ENCODE assay signal across 7 mouse cellular contexts in the genomic region with DNA sequence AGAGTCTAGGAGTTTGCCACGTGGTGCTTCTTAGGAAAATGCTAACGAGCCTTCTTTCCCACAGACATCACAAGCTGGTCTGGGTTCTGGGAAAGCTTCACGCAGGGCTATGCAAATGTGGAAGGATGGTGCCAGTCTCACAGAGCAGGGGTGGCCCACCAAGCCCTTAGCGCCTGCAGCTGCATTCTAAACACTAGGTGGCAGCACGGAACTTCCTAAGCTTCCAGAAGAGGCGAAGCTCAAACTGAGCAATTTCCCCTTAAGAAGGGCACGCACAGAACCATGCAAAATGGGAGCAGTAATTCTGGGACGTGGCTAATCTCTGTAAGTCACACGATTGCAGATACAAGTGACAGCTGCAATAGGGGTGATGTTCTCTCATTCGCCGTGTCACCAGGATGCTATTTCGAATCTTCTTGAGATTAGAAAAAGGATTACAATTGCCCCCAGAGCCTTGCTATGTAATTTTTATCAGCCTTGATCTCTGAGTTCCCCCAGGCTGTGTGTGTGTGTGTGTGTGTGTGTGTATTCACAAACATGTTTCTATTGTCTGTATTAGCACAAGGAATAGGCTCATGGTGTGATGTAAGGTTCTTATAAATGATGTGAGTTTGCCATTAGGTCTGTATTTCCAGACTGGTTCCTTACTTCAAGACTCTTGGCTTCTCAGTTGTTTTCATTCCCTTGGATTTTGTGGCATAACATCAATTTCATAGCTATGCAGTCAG.
DNase-seq lines count a peak whose midpoint lies in the region; ATAC-seq lines count a peak whose summit lies in the region.

No protein-coding gene starts in this region.

- no peak overlapping the region for H3K4me3 ChIP-seq in hindbrain, embryonic 16.5 days (ENCODE audit: low read length)

- peaks cover 5% of the 10 kb centered on the region for H3K4me1 ChIP-seq in hindbrain, embryonic 16.5 days (ENCODE audit: control insufficient read depth, insufficient read depth, low read depth, low read length)

- no peaks in the 10 kb centered on the region for H3K27me3 ChIP-seq in hindbrain, embryonic 16.5 days (replicated peaks; ENCODE audit: control insufficient read depth, insufficient read depth, low read length)

- peak; percentile 65 to 87 for DNase-seq in adrenal gland, adult (ENCODE audit: inconsistent age in 2 of 2, low spot score in 1 of 2)
- DNase-seq in cerebellum, postnatal 36 days, result peak; percentile 68 to 73
- peak; percentile 66 for DNase-seq in gastrocnemius, adult 18-20 months (ENCODE audit: low spot score)
- peak; percentile 87 for DNase-seq in left cerebral cortex, adult 11 months (ENCODE audit: low spot score)
- peak; percentile 56 for DNase-seq in lung, postnatal 25 days (ENCODE audit: low spot score)
- peak; percentile 86 for DNase-seq in right cerebral cortex, postnatal 25 days

- no peaks in the 10 kb centered on the region for H3K9me3 ChIP-seq in hindbrain, embryonic 16.5 days (ENCODE audit: control insufficient read depth, low read length)

- 6% methylated on average over 12 of the region's 12 CpGs for WGBS in hindbrain, embryonic 16.5 days

- H3K27ac ChIP-seq in hindbrain, embryonic 16.5 days (ENCODE audit: low read depth, low read length), result no peak overlapping the region

- no peak overlapping the region for H3K9ac ChIP-seq in hindbrain, embryonic 16.5 days (ENCODE audit: low read depth, low read length)

- peak; percentile 97 for ATAC-seq in hindbrain, embryonic 16.5 days

- H3K4me2 ChIP-seq in hindbrain, embryonic 16.5 days (ENCODE audit: low read length), result peak overlapping the region; percentile 21; the same call in 1 of the 2 replicates

- no peaks in the 10 kb centered on the region for H3K36me3 ChIP-seq in hindbrain, embryonic 16.5 days (ENCODE audit: control insufficient read depth, insufficient read depth, low read length)
